Mouse (Mus musculus) cerebellum, adult 18-20 months (tissue): ENCODE data around the gene Rad23b.
"Not testable (repeated sequence)": the region's sequence is repeated elsewhere in the genome, so short reads cannot be mapped to it uniquely, and the experiment has no call there.

Experiments used
- DNase-seq, 2 experiments: peaks; one replicate each; pipeline ENCODE4 v3.0.0; 2021

The Rad23b gene

DNA sequence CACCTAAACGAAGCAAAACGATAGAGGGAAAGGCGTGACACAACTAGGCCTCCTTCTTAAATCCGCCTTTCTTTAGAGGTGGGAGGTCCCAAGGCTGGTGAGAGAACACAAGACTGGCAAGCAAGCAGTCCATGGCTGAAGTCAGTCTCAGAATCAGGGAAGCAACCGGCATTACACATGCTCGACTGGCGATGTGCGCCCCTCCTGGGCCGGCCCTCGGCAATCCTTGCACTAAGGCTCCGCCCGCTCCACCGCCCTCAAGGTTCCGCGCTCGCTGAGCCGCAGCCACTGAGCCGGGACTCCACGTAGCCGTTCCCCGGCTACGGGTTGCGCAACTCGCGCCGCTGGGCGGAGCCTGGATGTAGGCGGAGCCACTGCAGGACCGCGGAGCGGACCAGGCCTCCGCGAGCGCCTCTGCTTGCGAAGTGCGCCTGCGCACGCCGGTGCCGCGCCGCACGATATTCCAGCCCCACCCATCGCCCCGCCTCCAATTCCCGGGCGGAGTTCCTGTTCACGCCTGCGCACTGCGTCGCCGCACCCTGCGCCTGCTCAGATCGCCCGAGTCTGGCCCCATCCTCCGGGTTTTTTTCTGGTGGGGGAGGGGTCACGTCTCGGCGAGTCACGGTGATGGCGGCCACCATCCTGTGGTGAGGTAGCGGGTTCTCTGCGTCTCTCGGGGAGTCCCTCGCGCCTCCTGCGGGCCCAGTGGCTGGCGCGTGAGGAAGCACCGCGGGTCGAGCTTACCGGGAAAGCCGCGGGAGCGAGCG lies at the start of gene Rad23b:
Rad23b (plus strand) TSS at position 592 of the 767 bp plus-strand sequence.
- peak; percentile 100 for DNase-seq

DNA sequence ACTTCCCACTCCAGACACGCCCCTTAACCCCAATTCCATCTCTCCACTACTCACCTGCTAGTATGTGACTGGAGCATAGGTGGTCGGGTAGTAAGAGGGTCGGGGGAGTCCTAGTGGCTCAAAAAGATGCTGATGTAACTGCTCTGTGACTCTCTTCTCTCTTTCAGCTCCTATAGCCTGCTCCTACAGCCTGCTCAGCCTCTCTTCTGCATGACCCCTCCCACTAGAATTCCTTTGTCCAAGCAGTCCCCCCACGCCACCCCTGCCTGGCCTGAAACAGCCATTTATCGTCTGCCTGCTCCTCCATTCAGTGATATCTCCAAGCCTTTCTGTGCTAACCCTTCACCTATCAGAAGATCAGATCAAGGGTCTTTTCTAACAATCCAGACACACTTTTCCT lies 45.7 kb upstream of the Rad23b start:
- DNase-seq, result no peak

DNA sequence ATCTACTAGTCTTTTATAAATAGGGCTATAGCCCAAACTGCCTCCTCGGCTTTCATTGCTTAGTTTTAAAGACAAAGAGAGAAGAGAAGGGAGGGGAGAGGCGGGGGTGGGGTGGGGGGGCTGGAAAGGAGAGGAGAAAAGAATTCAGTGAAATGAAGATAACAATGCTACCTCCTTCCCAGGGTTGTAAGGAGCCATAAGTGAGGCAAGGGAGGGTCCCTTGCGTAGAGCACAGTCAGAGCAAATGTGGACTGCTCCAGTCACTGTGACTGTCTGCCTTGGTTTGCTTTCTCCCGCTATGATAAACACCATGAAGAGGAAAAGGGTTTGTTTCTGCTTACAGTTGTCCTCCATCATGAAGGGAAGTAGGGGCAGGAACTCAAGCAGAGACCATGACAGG lies 43.2 kb upstream of the Rad23b start:
- no peak for DNase-seq

DNA sequence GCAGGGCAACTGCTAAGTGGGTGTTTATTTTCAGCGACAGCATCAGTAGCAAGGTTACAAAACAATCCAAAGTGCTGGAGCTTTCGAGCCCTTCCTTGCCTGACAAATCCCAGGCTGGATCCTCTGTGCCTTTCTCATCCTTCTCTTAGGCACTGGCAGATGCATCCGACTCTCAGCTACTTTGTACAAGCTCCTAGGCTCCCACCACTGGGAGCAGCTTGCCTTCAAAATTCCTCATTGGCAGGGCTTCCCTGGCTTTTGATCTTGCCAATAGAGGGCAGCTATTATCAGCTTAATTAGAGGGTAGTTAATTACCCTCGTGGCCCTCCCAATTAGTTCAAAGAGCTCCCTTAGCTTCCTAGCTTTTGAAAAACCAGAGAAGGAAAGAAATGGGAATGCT lies 33.1 kb upstream of the Rad23b start:
- no peak for DNase-seq

DNA sequence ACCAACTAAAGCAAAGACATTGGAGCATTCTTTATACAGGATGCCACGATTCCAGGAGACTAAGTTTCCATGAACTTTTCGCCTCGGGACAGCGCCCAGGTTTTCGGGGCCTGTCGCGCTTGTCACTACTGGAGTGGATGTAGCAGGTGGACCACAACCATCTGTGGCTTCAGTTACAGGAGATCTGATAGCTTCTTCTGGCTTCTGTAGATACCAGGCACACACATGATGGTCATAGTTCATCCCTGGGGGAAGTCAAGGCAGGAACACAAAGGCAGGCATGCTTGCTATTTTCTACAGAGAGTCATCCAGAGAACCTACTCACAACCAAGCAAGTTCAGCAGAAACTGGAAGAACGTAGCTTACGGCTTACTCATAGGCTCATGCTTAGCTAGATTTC lies 31.5 kb upstream of the Rad23b start:
- DNase-seq, result not testable (repeated sequence)

DNA sequence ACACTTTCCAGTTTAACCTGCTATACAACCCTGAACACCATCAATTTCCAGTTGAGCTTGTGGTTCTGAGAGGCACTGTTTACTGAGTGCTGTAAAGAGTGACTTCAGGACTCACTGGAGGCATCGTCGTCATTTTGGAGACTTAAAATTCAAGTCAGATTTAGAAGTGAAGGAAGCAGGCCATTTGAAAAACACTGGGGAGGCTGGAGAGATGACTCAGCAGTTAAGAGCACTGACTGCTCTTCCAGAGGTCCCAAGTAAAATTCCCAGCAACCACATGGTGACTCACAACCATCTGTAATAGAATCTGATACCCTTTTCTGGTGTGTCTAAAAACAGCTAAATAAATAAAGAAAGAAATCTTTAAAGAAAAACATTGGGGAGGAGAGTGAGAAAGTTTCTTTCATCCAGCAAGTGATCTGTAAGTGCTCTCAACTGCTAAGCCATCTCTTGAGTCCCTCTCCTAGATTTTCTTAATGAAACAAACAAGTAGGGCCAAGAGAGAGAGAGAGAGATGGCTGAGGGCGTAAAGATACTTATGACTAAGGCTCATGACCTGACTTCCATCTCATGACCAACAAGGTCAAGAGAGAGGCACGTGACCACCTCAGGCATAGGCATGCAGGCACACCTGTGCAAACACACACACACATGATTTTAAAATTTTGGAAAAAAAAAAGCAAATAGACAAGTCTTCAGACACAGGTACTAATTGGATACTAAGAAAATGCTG lies 23.9 kb upstream of the Rad23b start:
- no peak for DNase-seq

DNA sequence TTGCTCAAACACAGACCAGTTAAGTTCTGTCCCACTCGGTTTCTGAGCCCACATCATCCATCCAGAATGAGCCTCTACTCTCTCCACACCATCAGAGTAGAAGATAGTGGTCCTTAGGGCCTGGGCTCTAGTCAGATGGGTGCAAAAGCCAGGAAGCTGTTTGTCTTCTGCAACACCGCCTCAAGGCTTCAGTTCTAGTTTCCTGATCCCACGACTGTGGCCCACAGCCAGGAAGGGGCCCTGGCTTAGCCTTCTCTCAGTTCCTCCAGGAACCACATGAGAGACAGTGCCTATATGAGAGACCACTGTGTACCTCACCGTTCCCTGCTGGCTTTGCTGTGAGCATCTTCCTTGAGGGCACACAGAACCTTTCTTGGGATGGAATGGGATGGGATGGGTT lies 22.3 kb upstream of the Rad23b start:
- DNase-seq, result no peak

DNA sequence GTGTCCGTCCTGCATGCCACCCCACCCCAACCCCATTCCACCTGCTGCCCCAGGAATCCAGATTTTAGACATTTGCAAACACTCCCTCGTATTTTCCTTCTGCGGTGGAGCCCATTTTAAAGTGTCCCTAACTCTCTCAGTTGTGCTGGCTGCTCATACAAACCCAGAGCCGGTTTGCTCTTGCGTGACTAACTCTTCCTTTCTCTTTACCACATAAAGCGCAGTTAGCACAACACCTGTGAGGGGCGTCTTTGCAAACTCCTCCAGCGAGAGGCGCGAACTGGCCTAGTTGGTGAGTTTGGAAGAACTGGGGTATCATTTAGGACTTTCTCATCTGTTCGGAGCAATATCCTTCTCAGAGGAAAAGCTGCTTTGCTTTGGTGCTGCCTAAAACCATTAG lies 21.4 kb upstream of the Rad23b start:
- no peak for DNase-seq

DNA sequence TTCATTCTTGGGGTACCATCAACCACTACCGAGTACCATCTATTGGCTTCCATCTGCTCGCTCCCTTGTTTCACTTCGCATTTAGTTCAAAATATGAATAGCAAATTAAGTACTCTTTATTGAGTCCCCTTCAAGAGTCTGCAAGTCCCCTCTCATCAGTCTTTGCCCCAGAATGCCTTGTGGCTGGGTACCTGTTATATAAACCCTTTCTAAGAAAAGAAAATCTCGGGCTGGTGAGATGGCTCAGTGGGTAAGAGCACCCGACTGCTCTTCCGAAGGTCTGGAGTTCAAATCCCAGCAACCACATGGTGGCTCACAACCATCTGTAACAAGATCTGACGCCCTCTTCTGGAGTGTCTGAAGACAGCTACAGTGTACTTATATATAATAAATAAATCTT lies 20.9 kb upstream of the Rad23b start:
- not testable (repeated sequence) for DNase-seq

DNA sequence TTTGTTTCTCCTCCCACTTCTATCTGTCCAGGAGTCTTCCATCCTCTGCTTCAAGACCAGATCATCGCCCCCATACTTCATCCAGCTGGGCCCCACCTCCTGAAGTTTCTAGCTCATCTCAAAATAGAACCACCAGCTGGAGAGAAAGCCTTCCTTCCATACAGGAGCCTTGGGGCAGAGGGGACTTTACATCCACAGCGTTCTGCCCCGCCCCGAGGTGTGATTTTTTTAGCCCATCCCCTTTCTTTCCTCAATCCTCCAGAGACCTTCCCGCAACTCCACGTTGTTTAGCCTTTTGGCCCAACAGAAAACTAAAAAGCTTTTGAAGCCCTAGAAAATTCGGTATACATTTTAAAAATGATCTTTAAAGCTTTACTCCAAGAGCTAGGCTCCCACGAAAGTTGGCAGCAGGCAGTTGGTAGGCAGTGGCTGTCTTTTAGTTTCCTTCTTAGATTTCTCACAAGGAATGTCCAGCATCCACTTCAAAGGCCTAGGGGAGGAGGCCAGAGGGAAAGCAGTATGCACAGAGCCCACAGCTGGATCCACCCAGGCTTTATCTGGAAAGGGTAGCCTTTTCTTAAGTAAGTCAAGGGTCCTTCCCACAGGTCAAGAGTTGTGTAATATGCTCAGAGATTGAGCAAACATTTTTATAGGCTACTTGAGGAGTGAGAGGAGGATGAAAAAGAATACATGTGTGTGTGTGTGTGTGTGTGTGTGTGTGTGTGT lies 20.1 kb upstream of the Rad23b start:
- no peak for DNase-seq

DNA sequence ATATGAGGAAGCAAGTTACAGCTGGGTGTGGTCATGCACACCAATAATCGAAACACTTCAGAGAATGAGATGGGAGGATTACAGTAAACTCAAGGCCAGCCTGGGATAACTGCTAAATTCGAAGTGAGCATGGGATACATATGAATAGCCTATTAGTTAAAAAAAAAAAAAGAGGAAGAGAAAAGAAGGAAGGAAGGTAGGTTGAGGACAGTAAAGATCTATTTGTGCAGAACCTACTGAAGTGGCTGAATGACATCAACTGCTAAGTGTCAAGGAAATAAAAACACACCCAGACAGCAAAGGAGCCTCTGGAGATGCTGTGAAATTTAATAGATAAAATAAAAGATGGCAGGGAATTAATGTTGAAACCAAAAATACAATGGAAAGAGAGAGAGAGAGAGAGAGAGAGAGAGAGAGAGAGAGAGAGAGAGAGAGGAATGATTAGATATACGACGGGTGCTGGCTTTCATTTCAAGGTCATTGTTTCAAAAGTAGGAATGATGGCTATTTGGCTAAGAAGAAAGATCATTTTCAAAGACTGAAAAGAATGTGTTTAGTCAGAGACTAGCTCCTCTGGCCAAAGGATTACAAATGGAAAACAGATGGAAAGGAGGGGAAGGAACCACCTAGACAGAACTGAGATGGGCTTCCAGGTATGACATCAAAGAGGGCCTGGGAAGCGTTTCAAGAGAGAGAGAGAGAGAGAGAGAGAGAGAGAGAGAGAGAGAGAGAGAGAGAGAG lies 14.6 kb upstream of the Rad23b start:
- DNase-seq, result no peak

DNA sequence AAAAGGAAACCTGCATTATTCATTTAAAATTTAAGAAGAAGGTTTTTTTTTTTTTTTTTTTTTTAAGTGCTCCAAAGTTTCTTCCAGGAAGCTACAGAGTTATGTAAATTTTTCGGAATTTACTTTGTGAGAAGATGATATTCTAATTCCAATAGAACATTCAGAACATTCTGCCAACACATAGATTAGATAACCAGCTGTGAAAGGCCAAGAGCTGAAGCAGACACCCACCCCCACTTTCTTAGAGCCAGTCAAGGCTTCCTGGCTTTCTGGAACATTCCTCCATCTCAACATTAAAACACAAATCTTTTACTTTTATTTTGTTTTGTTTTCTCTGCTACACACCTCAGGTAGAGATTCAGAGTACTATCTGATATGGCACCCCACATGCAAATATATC lies 10.9 kb upstream of the Rad23b start:
- no peak for DNase-seq

DNA sequence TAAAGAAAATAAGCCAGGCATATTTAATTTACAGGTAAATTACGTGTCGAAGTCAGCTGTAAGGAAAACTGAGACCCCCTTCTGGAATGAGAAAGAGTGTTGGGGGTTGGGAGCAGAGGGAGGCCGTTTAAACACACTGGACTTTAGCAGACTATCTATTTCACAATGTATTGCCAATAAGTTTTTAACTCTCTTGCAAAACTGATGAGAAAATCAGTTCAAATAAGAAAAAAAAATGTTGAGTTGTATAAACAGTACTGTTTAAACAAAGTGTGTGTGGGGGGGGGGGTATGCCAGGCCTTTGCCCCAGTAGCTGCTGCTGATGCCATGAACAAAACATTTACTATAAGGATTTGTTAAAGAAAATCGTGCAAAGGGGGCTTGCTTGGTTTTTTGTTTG lies 10.5 kb upstream of the Rad23b start:
- DNase-seq, result no peak

DNA sequence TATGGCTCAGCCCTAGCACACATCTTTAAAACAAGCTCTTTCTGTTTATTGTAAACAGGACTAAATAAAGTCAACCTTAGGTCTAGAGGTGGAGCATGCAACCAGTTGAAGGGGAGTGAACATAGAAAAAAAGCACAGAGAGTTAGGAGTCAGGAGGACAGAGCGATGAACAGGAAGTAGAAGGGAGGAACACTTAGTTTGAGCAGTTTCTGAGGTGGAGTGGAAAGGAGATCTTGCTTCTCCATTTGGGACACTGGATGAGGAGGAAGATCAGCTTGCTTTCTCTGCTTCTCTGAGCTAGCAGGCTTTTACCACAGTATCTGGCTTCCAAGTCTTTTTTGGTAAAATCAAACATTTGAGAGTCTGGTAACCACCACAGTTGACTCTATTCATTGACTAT lies 8.0 kb upstream of the Rad23b start:
- no peak for DNase-seq

DNA sequence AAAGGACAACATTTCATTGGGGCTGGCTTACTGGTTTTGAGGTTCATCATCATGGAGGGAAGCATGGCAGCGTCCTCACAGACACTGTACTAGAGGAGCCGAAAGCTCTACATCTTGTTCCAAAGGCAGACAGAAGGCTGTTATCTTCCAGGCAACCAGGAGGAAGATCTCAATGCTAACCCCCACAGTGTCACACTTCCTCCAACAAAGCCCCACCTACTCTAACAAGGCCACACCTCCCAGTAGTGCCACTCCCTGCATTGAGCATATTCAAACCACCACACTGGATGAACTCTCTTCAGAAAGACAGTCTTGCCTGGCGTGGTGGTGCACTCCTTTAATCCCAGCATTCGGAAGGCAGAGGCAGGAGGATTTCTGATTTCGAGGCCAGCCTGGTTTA lies 7.2 kb upstream of the Rad23b start:
- no peak for DNase-seq

DNA sequence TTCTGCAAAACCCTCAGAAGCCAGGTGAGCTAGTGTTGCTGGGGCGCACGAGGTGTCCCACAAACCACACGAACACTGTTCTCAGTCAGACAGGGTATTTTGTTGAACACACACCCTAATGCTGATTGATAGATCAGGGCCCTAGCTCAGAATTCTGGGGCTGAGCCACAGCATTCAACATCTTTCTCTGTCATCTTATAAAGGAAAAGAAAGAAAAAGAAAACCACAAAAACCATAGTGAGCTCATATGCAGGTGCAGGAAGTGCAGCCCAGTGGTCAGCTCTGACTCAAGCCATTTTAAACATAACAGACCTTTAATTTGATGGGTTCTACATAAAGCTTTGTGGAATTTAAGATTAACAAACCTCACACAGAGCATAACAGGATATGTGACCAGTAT lies 6.6 kb upstream of the Rad23b start:
- no peak for DNase-seq

DNA sequence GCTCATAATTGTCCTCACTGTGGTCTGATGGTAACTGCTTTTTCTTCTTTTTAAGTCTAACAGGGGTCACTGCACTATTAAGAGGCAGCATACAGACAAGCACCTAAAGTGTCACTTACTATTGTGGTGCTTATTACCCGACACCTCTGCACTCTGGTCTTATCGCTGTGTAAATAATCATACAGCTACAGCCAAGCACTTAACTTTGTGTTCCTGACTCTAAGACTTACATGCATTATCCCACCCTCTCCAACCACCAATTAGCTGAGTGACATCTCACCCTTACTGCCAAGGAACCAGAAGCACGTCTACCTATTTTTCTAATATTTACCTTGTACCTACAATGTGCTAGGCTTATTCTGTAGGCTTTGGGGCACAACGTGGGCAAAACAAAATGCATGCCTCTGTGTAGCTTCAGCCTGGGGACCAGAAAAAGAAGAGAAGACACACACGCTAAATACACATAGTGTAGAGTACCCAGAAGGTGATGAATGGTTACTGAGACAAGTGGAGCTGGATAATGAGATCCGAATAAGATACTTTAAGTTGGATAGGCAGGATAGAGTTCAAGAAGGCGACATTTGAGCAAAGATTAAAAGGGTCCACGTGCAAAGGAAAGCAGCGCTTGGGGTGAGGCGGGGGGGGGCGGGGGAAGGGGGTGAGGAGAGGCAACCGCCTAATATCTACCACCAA lies 938 bp upstream of the Rad23b start:
- peak in 1 of 2 experiments; percentile 30 for DNase-seq

DNA sequence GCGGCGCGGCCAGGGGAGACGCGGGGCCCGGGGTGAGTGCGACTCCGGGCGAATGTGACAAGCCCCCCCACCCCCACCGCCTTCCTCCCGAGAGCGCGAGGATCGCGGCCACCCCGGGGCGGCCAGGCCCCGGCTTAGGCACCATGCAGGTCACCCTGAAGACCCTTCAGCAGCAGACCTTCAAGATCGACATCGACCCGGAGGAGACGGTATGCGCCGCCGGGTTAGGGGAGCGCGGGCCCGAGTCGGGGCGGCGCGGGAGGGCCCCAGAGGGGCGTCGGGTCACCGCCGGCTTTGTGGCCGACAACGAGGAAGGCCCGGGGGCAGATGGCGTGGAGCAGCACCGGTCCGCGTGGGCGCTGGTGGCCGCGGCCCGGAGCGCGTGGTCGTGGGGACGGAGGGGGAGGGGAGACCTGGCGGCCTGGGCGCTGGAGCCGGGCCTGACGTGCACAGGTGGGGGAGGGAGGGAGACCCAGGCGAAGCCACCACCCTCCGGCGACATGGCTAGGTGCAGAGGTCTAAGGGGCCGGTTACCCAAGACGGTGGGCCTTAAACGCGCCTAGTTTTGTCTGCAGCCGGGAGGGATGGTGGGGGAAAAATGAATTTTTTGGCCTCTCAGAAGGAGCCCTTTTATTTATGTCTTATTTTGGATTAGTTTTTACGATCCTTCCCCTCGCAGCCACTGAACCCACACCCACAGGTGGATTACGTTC lies 532 bp downstream of the Rad23b start:
- DNase-seq, result peak; percentile 60 to 70

DNA sequence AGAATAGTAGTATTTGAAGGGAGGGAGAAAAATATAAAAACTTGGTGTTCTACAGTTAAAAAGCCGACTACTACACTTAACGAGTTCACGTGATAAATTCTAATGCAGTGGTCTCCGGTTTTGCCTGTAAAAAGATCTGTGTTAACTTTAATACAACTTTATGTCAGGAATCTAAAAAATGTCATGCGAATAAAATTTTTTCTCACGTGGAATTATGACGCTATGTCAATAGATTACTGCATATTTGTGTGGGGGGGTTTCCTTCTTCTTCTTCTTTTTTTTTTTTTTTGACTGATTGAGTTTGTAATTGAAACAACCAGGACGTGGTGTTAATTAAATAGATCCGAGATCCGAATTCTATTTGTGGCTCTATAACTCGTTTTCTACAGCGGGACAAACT lies 1.2 kb downstream of the Rad23b start:
- no peak for DNase-seq

DNA sequence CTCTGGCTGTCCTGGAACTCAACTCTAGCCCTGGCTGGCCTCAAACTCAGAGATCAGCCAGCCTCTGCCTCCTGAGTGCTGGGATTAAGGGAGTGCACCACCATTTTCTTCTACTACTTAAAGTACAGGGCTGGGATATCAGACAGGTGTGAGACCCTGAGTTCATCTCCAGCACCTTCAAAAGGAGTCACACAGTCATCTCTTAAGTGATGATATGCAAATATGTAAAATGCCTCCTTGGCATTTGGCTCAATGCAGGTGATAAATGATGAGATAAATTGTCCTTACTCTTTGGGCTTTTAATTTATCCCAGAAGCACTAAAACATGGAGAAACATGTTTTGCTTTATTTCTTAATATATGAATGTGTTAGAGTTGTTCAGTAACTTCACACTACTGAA lies 2.0 kb downstream of the Rad23b start:
- DNase-seq, result no peak

DNA sequence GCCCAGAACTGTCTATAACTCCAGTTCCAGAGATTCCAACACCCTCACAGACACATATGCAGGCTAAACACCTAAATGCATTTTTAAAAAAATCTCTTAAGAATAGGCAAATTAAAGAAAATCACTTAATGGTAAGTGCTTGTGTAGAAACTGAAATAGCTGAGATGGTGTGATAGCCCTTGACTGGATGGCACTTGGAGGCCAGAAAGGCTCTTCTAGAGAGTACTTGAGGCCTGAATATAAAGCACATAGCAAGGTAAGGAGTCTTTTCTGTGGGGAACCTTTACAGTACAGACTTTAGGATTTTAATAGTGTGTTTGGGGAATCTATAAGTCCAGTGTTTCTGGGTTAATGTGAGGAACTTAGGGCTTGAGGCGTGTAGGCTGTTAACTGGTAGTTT lies 4.2 kb downstream of the Rad23b start:
- DNase-seq, result no peak

DNA sequence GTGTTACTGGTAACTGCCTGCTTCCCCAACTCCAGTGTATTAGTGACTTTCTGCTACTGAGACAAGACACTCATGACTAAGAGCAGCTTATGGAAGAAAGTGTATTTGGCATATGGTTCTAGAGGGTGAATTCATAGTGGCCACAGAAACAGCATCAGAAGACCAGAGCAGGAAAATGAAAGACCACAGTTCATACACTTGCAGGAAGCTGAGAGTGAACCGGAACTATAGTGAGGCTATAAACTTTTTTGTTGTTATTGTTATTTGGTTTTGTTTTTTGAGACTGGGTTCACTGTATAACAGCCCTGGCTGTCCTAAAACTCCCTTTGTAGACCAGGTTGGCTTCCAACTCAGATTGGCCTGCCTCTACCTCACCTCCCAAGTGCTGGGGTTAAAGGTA lies 6.0 kb downstream of the Rad23b start:
- no peak for DNase-seq
